Mouse (Mus musculus) liver, postnatal 0 days (tissue): ENCODE measurements around the gene Tmem131l.

Source experiments
- CTCF ChIP-seq: sonication (generic); IDR thresholded peaks from 2 replicates; pipeline ENCODE4 v1.5.1; 2016; ENCODE audit warnings: antibody characterized with exemption, low read depth
- EP300 ChIP-seq: IDR thresholded peaks from 2 replicates; pipeline ENCODE4 v1.6.1; 2016; ENCODE audit warnings: antibody characterized with exemption, low read depth, mild to moderate bottlenecking

DNA sequence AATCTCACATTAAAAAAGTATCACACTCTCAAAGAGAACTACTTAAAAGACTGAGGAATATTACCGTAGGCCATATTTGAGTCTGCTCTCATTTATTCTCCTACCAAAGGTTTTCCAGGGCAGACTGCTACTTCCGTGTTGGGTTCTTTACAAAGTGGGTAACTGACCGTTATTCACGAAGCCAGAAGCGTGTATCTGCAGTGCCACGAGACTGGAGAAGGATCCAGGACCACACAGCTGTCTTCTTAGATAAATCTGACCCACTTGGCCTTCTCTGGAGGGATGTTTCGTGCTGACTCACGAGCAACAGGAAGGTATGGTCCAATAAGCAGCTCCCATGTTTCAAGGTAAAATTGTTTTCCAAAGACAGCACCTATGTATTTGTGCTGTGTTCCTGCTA is 1.8 kb upstream of the Tmem131l start:
- TF ChIP-seq CTCF (no peak), EP300 (peak; percentile 95)
